Mouse (Mus musculus): ENCODE data around the gene Ttc32. TPM values are rescaled to one million over a fixed set of nuclear protein-coding genes. Genes with fewer than 3 reads are reported as not detected.
A peak's percentile ranks its signal among the peaks of the same experiment; 100 is the strongest.
"Not testable (repeated sequence)": the region's sequence is repeated elsewhere in the genome, so short reads cannot be mapped to it uniquely, and the experiment has no call there.

Ttc32 gene
- total RNA-seq (2021) (10 to 100 TPM; 13.8 to 14.5 TPM), polyA plus RNA-seq (2012; rRNA removed) (15.3 and 19.7 TPM in 2 replicates)
- long read RNA-seq, partial matches to known transcripts = 1 of 5 reads
- long read RNA-seq, other reads (novel, unspliced or antisense) = 2 of 5 reads

GRCm38 (mm10) chr12:9029888-9030723, at the start of gene Ttc32:
Gene Ttc32, plus strand, starts transcription at chr12:9029997.
- peak; percentile 97 for DNase-seq

GRCm38 (mm10) chr12:8993231-8993630, 36.6 kb upstream of the Ttc32 start:
- DNase-seq = no peak

GRCm38 (mm10) chr12:8998318-8998717, 31.5 kb upstream of the Ttc32 start:
- DNase-seq = no peak

GRCm38 (mm10) chr12:9002038-9002648, 27.7 kb upstream of the Ttc32 start:
- DNase-seq = peak; percentile 56

DNA sequence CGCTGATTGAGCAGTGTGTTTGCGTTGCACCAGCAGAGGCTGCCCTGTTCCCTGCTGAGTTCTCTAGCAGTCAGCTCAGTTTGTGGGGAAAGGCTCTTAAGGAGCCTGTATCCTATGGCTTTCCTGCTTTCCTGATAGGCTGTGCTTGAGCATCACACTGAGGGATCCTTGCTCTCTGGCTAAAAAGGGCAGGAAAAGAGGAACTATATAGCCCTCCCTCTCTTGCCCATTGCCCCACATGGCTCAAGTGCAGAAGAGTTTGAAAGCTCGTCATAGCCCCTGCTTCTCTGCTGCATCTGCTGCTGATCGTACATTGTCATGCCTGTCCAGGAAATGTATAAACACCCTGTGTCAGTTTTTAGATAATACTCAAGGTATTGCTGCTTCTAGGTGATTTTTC, 22.7 kb upstream of the Ttc32 start:
- no peak for DNase-seq

- DNase-seq = no peak
Observed at GRCm38 (mm10) chr12:9007811-9008210, 22.0 kb upstream of the Ttc32 start.

GRCm38 (mm10) chr12:9010311-9010710, 19.5 kb upstream of the Ttc32 start:
- no peak for DNase-seq

- DNase-seq = no peak
Observed at GRCm38 (mm10) chr12:9016376-9016775, 13.4 kb upstream of the Ttc32 start.

DNA sequence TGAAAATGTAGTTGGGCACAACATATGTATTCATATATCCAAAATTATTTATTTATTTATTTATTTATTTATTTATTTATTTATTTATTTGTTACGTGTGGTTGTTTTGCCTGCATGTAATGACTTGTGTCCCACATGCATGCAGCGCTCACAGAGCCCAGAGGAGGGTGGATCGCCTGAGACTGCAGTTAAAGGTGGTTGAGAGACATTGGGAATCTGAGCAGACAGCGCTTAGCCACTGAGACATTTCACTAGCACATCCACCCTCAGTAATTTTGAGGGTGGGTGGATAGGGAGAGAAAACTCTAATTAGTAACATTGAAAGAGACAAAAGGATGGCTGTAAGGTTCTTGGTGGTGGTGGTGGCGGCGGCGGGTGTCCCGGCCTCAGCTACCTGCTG, 9.4 kb upstream of the Ttc32 start:
- no peak for DNase-seq

DNA sequence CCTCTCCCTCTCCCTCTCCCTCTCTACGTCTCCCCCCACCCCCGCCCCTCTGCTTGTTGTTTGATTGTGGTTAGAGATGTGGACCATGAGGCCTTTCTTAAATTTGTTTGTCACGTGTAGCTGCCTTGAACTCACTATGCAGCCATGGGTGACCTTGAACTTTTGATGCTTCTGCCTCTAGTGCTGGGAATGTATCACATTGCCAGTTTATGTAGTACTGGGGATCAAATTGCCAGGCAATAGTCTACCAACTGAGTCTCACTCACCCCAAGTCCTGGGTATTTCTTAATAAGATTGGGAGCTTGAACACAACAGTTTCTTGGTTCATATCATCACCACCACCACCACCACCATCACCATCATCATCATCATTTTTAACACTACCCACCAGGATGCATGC, 8.8 kb upstream of the Ttc32 start:
- no peak for DNase-seq

GRCm38 (mm10) chr12:9023031-9023430, 6.8 kb upstream of the Ttc32 start:
- DNase-seq = no peak

GRCm38 (mm10) chr12:9024071-9024470, 5.7 kb upstream of the Ttc32 start:
- DNase-seq = no peak

DNA sequence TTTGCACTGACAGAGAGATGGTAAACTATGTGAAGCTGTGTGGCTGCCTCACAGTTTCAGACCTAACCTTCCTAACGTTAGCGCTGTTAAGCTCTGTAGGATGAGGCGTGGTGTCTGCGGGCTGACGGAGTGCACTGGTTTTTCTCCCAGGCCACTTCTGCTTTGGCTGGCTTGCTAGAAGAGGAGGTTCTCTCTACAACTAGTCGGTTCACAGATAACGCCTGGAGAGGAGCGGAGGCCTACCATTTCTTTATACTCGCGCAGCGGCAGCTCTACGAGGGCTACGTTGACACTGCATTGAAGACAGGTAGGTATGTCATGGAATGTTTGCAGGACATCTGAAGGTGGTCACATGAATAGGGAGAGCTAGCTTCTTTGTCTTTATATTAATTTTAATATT, 5.1 kb upstream of the Ttc32 start:
- DNase-seq = no peak

DNA sequence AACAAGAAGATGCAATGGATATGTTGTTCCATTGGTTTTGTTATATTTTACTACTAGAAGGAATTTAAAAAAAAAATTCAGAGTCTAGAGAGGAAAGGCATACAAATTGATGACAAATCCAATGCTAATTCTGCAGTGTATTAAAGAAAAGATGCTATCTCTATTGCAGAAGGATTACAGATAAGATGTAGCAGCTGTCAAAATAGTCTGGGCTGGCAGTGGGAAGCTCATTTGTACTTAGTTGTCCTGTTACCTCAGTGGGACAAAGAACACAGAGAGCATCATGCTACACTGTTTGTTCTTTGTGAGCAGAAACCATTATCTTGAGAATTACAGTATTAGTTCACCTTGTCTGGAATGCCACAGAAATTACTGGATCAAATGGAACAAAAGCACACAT, 3.0 kb upstream of the Ttc32 start:
- no peak for DNase-seq

GRCm38 (mm10) chr12:9028816-9029215, 981 bp upstream of the Ttc32 start:
- not testable (repeated sequence) for DNase-seq

DNA sequence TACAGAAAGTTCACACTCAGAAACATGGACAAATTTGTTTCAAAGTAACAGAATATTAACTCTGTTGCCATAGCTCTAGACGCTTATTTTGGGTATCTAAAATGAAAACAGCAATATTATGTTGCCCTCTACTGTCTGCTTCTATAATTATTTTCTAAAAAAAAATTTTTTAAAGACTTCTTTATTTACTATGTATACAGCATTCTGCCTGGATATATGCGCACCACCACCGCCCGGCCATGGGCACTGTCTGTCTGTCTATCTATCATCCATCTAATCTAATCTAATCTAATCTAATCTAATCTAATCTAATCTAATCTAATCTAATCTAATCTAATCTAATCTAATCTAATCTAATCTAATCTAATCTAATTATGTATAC, 300 bp upstream of the Ttc32 start:
- DNase-seq = no peak

GRCm38 (mm10) chr12:9031166-9031565, 1.4 kb downstream of the Ttc32 start:
- no peak for DNase-seq

- no peak for DNase-seq
Observed at GRCm38 (mm10) chr12:9033140-9033539, 3.3 kb downstream of the Ttc32 start.

- no peak for DNase-seq
Observed at GRCm38 (mm10) chr12:9036409-9036808, 6.6 kb downstream of the Ttc32 start.

DNA sequence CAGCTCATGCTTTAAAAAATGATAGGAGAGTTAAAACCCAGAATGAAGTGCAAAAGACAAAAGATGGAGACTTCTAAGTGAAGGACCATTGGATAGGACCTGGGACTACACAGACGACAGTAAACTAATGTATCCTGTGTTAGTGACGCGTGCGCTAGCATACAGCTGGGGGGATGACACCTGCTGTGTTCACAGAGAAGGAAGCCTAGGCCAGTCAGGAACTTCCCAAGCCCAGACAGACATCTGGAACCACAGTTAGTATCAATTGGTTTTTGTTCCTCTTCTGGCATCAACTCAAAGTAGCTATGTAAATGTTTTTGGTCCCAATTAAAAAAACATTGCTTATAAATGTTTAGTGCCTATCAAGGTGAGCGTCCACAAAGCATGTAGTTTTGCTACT, 10.4 kb downstream of the Ttc32 start:
- DNase-seq = no peak

DNA sequence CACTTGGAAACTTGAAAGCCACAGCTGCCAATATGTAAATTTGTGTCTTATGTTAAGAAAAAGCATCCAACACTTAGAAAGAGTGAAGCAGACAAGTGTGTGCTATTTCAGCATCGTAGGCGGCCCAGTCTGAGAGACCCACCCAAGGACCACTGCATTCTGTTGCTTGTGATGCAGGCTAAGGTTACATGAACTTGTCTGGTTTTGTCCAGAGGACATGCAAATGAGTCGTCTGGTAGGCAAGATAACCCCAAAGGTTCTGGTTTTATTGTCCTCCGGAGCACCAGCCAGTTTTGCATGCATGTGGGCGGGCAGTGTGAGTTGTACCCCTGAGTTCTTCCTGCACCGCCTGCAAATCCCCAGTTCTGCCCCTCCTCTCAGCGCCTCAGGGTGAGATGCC, 10.9 kb downstream of the Ttc32 start:
- no peak for DNase-seq

GRCm38 (mm10) chr12:9042316-9042715, 12.5 kb downstream of the Ttc32 start:
- DNase-seq = no peak

DNA sequence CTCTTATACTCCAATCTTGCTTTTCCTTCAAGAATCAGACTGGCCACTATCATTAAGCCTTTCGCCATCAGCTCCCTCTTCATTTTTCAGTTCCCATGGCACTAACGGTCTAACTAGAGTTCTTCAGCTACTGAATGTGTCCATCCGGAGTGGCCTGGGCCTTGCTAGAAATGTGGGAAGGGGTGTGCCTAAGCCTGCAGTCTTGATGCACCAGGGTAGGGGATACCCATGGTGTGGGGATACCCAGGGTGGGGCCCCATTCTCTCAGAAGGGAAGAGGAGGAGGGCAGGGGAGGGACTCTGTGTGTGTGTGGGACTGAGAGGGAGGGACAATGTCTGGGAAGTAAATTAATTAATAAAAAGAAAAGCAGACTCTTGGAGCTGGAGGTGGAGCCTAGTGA, 13.0 kb downstream of the Ttc32 start:
- DNase-seq = no peak

GRCm38 (mm10) chr12:9044666-9045065, 14.9 kb downstream of the Ttc32 start:
- DNase-seq = no peak
